Mouse (Mus musculus) limb, embryonic 14.5 days (tissue): ENCODE measurements around the gene Ncf1. TPM values are rescaled to one million over a fixed set of nuclear protein-coding genes. Genes with fewer than 3 reads are reported as not detected.

Source experiments
- ATAC-seq: fragments of 200-750 bp; cut with Nextera tagmentation; 2 replicates; pipeline ENCODE4 v1.8.0; 2017; ENCODE audit warnings: low read depth, moderate number of reproducible peaks, moderate TSS enrichment; ENCODE audit not compliant: low FRiP score
- DNase-seq: peaks from one replicate; pipeline ENCODE4 v3.0.0-alpha.2; 2015; ENCODE audit warnings: low spot score
- H3K27ac ChIP-seq: fragments of 300-500 bp; sonication (generic); replicated peaks from 2 replicates; pipeline ENCODE4 v1.5.1; 2014; ENCODE audit warnings: low read depth, mild to moderate bottlenecking, low read length, moderate library complexity, mixed read lengths
- H3K27me3 ChIP-seq: fragments of 300-500 bp; sonication (generic); 2 replicates; pipeline ENCODE4 v1.6.1; 2014; ENCODE audit warnings: low read length, mixed read lengths; ENCODE audit not compliant: control insufficient read depth, insufficient read depth
- H3K36me3 ChIP-seq: fragments of 300-500 bp; sonication (generic); 2 replicates; pipeline ENCODE4 v1.6.1; 2014; ENCODE audit warnings: mild to moderate bottlenecking, low read length, moderate library complexity, mixed read lengths; ENCODE audit not compliant: control insufficient read depth, insufficient read depth
- H3K4me1 ChIP-seq: fragments of 300-500 bp; sonication (generic); 2 replicates; pipeline ENCODE4 v1.6.1; 2014; ENCODE audit warnings: antibody characterized with exemption, low read length, mixed read lengths; ENCODE audit not compliant: control insufficient read depth, insufficient read depth
- H3K4me2 ChIP-seq: fragments of 300-500 bp; sonication (generic); replicated peaks from 2 replicates; pipeline ENCODE4 v1.6.1; 2014; ENCODE audit warnings: low read depth, mild to moderate bottlenecking, low read length, moderate library complexity; ENCODE audit not compliant: severe bottlenecking
- H3K4me3 ChIP-seq: fragments of 300-500 bp; sonication (generic); replicated peaks from 2 replicates; pipeline ENCODE4 v1.5.1; 2014; ENCODE audit warnings: low read length
- H3K9ac ChIP-seq: fragments of 300-500 bp; sonication (generic); 2 replicates; pipeline ENCODE4 v1.6.1; 2014; ENCODE audit warnings: mild to moderate bottlenecking, low read depth, low read length, moderate library complexity; ENCODE audit not compliant: severe bottlenecking
- H3K9me3 ChIP-seq: fragments of 300-500 bp; sonication (generic); 2 replicates; pipeline ENCODE4 v1.6.1; 2016; ENCODE audit warnings: low read length; ENCODE audit not compliant: control insufficient read depth
- POLR2A ChIP-seq: fragments of 200-500 bp; IDR thresholded peaks from 2 replicates; pipeline ENCODE4 v1.8.0; 2012; ENCODE audit warnings: inconsistent platforms, mild to moderate bottlenecking, moderate library complexity, borderline replicate concordance; ENCODE audit not compliant: insufficient read depth, insufficient read length; ENCODE audit errors: extremely low read depth
- WGBS: fragments of 180-500 bp; shearing (Covaris S2); extraction: QIAGEN DNeasy Blood & Tissue Kit; methylation state at CpG from one replicate; pipeline ENCODE4 v1.1.7; 2014; 5-methylcytosine and 5-hydroxymethylcytosine counted together
- polyA plus RNA-seq, 2 experiments: library from polyadenylated mRNA; depleted of rRNA in 1 of 2; stranded (reverse) in 1 of 2; unstranded in 1 of 2; fragments of >200 nt; fragmentation: Nextera tagmentation in 1 of 2; extraction: Ambion mirVana in 1 of 2; gene quantifications; 2 replicates each; pipeline versions ENCODE4 v1.2.1 to v1.2.3; 2012 to 2014

The Ncf1 gene
- polyA plus RNA-seq, 2 experiments, result 8.3 to 8.4 TPM

GRCm38 (mm10) chr5:134209931-134210554 is 19.4 kb downstream of the Ncf1 start:
- WGBS, result 49% methylated on average over 11 of the region's 11 CpGs
- no peak for TF ChIP-seq POLR2A
- H3K9me3 ChIP-seq, result no peaks in the 10 kb centered on the region
- no peaks in the 10 kb centered on the region for H3K4me1 ChIP-seq
- no peak overlapping the region for H3K4me3 ChIP-seq
- no peaks in the 10 kb centered on the region for H3K27me3 ChIP-seq
- H3K27ac ChIP-seq, result no peak overlapping the region
- ATAC-seq, result no peak
- DNase-seq, result no peak
- no peaks in the 10 kb centered on the region for H3K36me3 ChIP-seq
- no peak overlapping the region for H3K4me2 ChIP-seq
- H3K9ac ChIP-seq, result no peak overlapping the region

GRCm38 (mm10) chr5:134206721-134207120 is 22.7 kb downstream of the Ncf1 start:
- no peak for TF ChIP-seq POLR2A
- no peak for ATAC-seq
- 78% methylated on average over 10 of the region's 10 CpGs for WGBS

GRCm38 (mm10) chr5:134193664-134194063 is 35.8 kb downstream of the Ncf1 start:
- no peak overlapping the region for H3K27ac ChIP-seq
- no peaks in the 10 kb centered on the region for H3K27me3 ChIP-seq
- WGBS, result 79% methylated on average over 8 of the region's 8 CpGs
- H3K4me2 ChIP-seq, result no peak overlapping the region
- H3K9me3 ChIP-seq, result no peaks in the 10 kb centered on the region
- no peak for ATAC-seq
- no peaks in the 10 kb centered on the region for H3K4me1 ChIP-seq
- TF ChIP-seq POLR2A, result no peak
- no peak overlapping the region for H3K9ac ChIP-seq
- DNase-seq, result no peak
- no peak overlapping the region for H3K4me3 ChIP-seq
- H3K36me3 ChIP-seq, result peaks cover 26% of the 10 kb centered on the region

More at GRCm38 (mm10) chr5:134206721-134207120, 22.7 kb downstream of the Ncf1 start:
- no peaks in the 10 kb centered on the region for H3K4me1 ChIP-seq
- H3K4me3 ChIP-seq, result no peak overlapping the region
- no peak overlapping the region for H3K27ac ChIP-seq
- DNase-seq, result no peak
- H3K9me3 ChIP-seq, result no peaks in the 10 kb centered on the region
- H3K9ac ChIP-seq, result no peak overlapping the region
- no peaks in the 10 kb centered on the region for H3K27me3 ChIP-seq
- no peak overlapping the region for H3K4me2 ChIP-seq
- H3K36me3 ChIP-seq, result peaks cover 10% of the 10 kb centered on the region

GRCm38 (mm10) chr5:134188571-134188970 is 40.9 kb downstream of the Ncf1 start:
- WGBS, result 65% methylated on average over 7 of the region's 7 CpGs
- H3K9me3 ChIP-seq, result no peaks in the 10 kb centered on the region
- ATAC-seq, result no peak
- no peak overlapping the region for H3K4me3 ChIP-seq
- H3K4me1 ChIP-seq, result peaks cover 2% of the 10 kb centered on the region
- H3K4me2 ChIP-seq, result no peak overlapping the region
- H3K27ac ChIP-seq, result no peak overlapping the region
- H3K9ac ChIP-seq, result no peak overlapping the region
- H3K36me3 ChIP-seq, result peaks cover 8% of the 10 kb centered on the region; the same call in 1 of the 2 replicates
- TF ChIP-seq POLR2A, result no peak
- no peaks in the 10 kb centered on the region for H3K27me3 ChIP-seq
- no peak for DNase-seq

GRCm38 (mm10) chr5:134186961-134187731 is 42.3 kb downstream of the Ncf1 start:
- H3K4me3 ChIP-seq, result no peak overlapping the region
- WGBS, result 77% methylated on average over 4 of the region's 4 CpGs
- no peak overlapping the region for H3K27ac ChIP-seq
- no peaks in the 10 kb centered on the region for H3K27me3 ChIP-seq
- H3K36me3 ChIP-seq, result no peaks in the 10 kb centered on the region
- peaks cover 12% of the 10 kb centered on the region for H3K4me1 ChIP-seq
- H3K4me2 ChIP-seq, result no peak overlapping the region
- H3K9ac ChIP-seq, result no peak overlapping the region
- ATAC-seq (no peak), DNase-seq (no peak)
- H3K9me3 ChIP-seq, result no peaks in the 10 kb centered on the region
- no peak for TF ChIP-seq POLR2A
